Mouse (Mus musculus) kidney, adult 2 months (tissue): ENCODE measurements around the gene Gnl3. TPM values are rescaled to one million over a fixed set of nuclear protein-coding genes. Genes with fewer than 3 reads are reported as not detected.

ENCODE experiments used
- DNase-seq: peaks from one replicate; pipeline ENCODE4 v3.0.0; 2021
- H3K27ac ChIP-seq: fragments of 200-500 bp; 2 replicates; pipeline ENCODE4 v1.5.1; 2012; ENCODE audit warnings: low read depth, low read length, control low read depth, inconsistent platforms; ENCODE audit not compliant: insufficient read depth
- H3K27me3 ChIP-seq: fragments of 200-500 bp; replicated peaks from 2 replicates; pipeline ENCODE4 v1.6.1; 2012; ENCODE audit warnings: mild to moderate bottlenecking, moderate library complexity, low read length, inconsistent platforms; ENCODE audit not compliant: control insufficient read depth, insufficient read depth
- H3K36me3 ChIP-seq: fragments of 200-500 bp; 2 replicates; pipeline ENCODE4 v1.6.1; 2012; ENCODE audit warnings: mild to moderate bottlenecking, moderate library complexity, low read length, inconsistent platforms; ENCODE audit not compliant: control insufficient read depth, insufficient read depth
- H3K4me1 ChIP-seq: fragments of 200-500 bp; 2 replicates; pipeline ENCODE4 v1.6.1; 2011; ENCODE audit warnings: low read length; ENCODE audit not compliant: control insufficient read depth, insufficient read depth
- H3K4me3 ChIP-seq: fragments of 200-500 bp; 2 replicates; pipeline ENCODE4 v1.5.1; 2011; ENCODE audit warnings: mild to moderate bottlenecking, low read depth, low read length, control low read depth; ENCODE audit not compliant: insufficient read depth
- CTCF ChIP-seq: fragments of 200-500 bp; conservative IDR thresholded peaks from 2 replicates; pipeline ENCODE4 v1.5.1; 2011; ENCODE audit warnings: low read depth, mild to moderate bottlenecking, control low read depth, low read length, moderate library complexity, mixed read lengths; ENCODE audit not compliant: insufficient read depth, insufficient read length
- POLR2A ChIP-seq: fragments of 200-500 bp; IDR thresholded peaks from one replicate; pipeline ENCODE4 v1.6.1; 2011; ENCODE audit warnings: low read depth, low read length, control low read depth
- WGBS: fragments of 180-500 bp; shearing (Covaris S2); methylation state at CpG from one replicate; pipeline ENCODE4 v1.1.7; 2018; 5-methylcytosine and 5-hydroxymethylcytosine counted together
- polyA plus RNA-seq: library from polyadenylated mRNA; depleted of rRNA; stranded (reverse); fragments of >200 nt; gene quantifications from 2 replicates; pipeline ENCODE4 v1.2.3, GENCODE M21; 2012; rRNA removed

Gene Gnl3
- polyA plus RNA-seq, 1 experiment, result 14.3 TPM

DNA sequence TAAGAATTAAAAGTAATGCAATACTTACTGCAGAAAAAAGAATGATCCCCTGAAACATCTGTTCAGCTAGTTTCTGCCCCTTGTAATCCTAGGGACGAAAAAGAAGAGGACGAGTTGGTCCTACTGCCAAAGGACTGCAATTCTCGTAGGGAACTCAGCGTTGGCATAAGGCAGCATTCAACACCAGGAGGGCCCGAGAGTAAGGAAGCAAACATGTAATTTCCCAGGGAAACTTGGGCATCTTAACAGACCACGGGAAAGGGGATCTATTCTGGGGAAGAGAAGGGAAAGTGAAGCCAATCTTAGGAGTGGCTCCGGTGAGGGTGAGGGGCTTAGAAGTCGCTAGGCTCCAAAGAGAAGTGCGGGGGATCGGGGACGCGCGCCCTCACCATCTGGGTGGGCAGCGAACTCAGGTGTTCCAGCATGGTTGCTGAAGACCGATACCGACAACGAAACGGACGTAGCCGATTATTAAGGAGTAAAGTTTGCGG lies 18.1 kb downstream of the Gnl3 start:
- H3K4me3 ChIP-seq, result peak overlapping the region; percentile 70
- peaks cover 2% of the 10 kb centered on the region; the same call in 1 of the 2 replicates for H3K4me1 ChIP-seq
- DNase-seq, result no peak
- no peaks in the 10 kb centered on the region for H3K27me3 ChIP-seq
- TF ChIP-seq POLR2A (no peak), CTCF (0 out of 2 replicates have a peak, but pooled peaks have one; percentile 22)
- WGBS, result under 1% methylated on average over 21 of the region's 21 CpGs
- H3K36me3 ChIP-seq, result no peaks in the 10 kb centered on the region
- peak overlapping the region; percentile 68 for H3K27ac ChIP-seq

- Histone ChIP-seq H3K4me3 (0 out of 2 replicates have a peak overlapping the region, but pooled peaks have one; percentile 4), H3K27ac (no peak overlapping the region), H3K27me3 (no peaks in the 10 kb centered on the region)
These were observed 18.6 kb downstream of the Gnl3 start for GRCm38 (mm10) chr14:31000356-31000755.

GRCm38 (mm10) chr14:30996417-30996816 lies 22.5 kb downstream of the Gnl3 start:
- Histone ChIP-seq H3K27me3 (no peaks in the 10 kb centered on the region), H3K4me3 (no peak overlapping the region), H3K4me1 (no peaks in the 10 kb centered on the region; the same call in 1 of the 2 replicates), H3K27ac (no peak overlapping the region), H3K36me3 (no peaks in the 10 kb centered on the region)
- TF ChIP-seq POLR2A (no peak), CTCF (no peak)
- DNase-seq, result no peak

More at GRCm38 (mm10) chr14:31000356-31000755, 18.6 kb downstream of the Gnl3 start:
- TF ChIP-seq POLR2A (no peak), CTCF (no peak)
- WGBS, result 42% methylated on average over 10 of the region's 10 CpGs
- no peak for DNase-seq
- H3K36me3 ChIP-seq, result no peaks in the 10 kb centered on the region
- H3K4me1 ChIP-seq, result peaks cover 2% of the 10 kb centered on the region; the same call in 1 of the 2 replicates

- TF ChIP-seq POLR2A (no peak), CTCF (no peak)
- Histone ChIP-seq H3K36me3 (no peaks in the 10 kb centered on the region; the same call in 1 of the 2 replicates), H3K27ac (no peak overlapping the region), H3K4me3 (no peak overlapping the region), H3K4me1 (peaks cover 8% of the 10 kb centered on the region; the same call in 1 of the 2 replicates), H3K27me3 (no peaks in the 10 kb centered on the region)
- 47% methylated on average over 3 of the region's 3 CpGs for WGBS
- DNase-seq, result peak; percentile 83
These were observed 42.7 kb downstream of the Gnl3 start for GRCm38 (mm10) chr14:30976222-30976621.

GRCm38 (mm10) chr14:30974204-30974603 lies 44.7 kb downstream of the Gnl3 start:
- H3K27ac ChIP-seq, result no peak overlapping the region
- DNase-seq, result peak; percentile 57

More at GRCm38 (mm10) chr14:30974204-30974603, 44.7 kb downstream of the Gnl3 start:
- Histone ChIP-seq H3K27me3 (no peaks in the 10 kb centered on the region), H3K36me3 (peaks cover 2% of the 10 kb centered on the region; the same call in 1 of the 2 replicates), H3K4me3 (no peak overlapping the region), H3K4me1 (peaks cover 8% of the 10 kb centered on the region; the same call in 1 of the 2 replicates)
- 55% methylated on average over 6 of the region's 6 CpGs for WGBS
- TF ChIP-seq POLR2A, result no peak
- TF ChIP-seq CTCF, result no peak

Other genes with a start within 250 kb of the Gnl3 start
- gene Tmem110, start 193.6 kb downstream of the Gnl3 start, polyA plus RNA-seq, result 14.1 and 15.1 TPM in 2 replicates
- gene Mustn1, start 140.0 kb downstream of the Gnl3 start, polyA plus RNA-seq, result 8.2 and 9.2 TPM in 2 replicates
- gene Itih4, start 132.7 kb downstream of the Gnl3 start, polyA plus RNA-seq, result 0.38 and 0.62 TPM in 2 replicates
- gene Itih3, start 95.4 kb downstream of the Gnl3 start, polyA plus RNA-seq, result 0.43 and 0.56 TPM in 2 replicates
- 1.1 and 1.3 TPM in 2 replicates for gene Itih1, start 75.9 kb downstream of the Gnl3 start, polyA plus RNA-seq
- 5.3 and 6.2 TPM in 2 replicates for gene Nek4, start 67.8 kb downstream of the Gnl3 start, polyA plus RNA-seq
- gene Glt8d1, start 17.8 kb downstream of the Gnl3 start, polyA plus RNA-seq, result 14.9 and 17.6 TPM in 2 replicates
- gene Spcs1, start 17.5 kb downstream of the Gnl3 start, polyA plus RNA-seq, result 194 and 262 TPM in 2 replicates
- 10.3 and 11.2 TPM in 2 replicates for gene Pbrm1, start within 50 bp of the Gnl3 start, polyA plus RNA-seq
- 128 and 158 TPM in 2 replicates for gene Smim4, start 109.8 kb upstream of the Gnl3 start, polyA plus RNA-seq
- 56.2 and 62.4 TPM in 2 replicates for gene Nt5dc2, start 111.9 kb upstream of the Gnl3 start, polyA plus RNA-seq
- gene Stab1, start 149.5 kb upstream of the Gnl3 start, polyA plus RNA-seq, result 41.5 and 46.8 TPM in 2 replicates
- 2.1 and 9.1 TPM in 2 replicates for gene Tnnc1, start 189.2 kb upstream of the Gnl3 start, polyA plus RNA-seq
- 244 and 277 TPM in 2 replicates for gene Nisch, start 197.8 kb upstream of the Gnl3 start, polyA plus RNA-seq
- 34.2 and 38.8 TPM in 2 replicates for gene Sema3g, start 198.7 kb upstream of the Gnl3 start, polyA plus RNA-seq
- 7.3 and 7.5 TPM in 2 replicates for gene Phf7, start 232.2 kb upstream of the Gnl3 start, polyA plus RNA-seq
- 58.9 and 65.9 TPM in 2 replicates for gene Bap1, start 232.3 kb upstream of the Gnl3 start, polyA plus RNA-seq